Mouse (Mus musculus): ENCODE data around the gene Omd. TPM values are rescaled to one million over a fixed set of nuclear protein-coding genes. Genes with fewer than 3 reads are reported as not detected.
A peak's percentile ranks its signal among the peaks of the same experiment; 100 is the strongest.
"Not testable (repeated sequence)": the region's sequence is repeated elsewhere in the genome, so short reads cannot be mapped to it uniquely, and the experiment has no call there.

Gene Omd
- polyA plus RNA-seq, 1 experiment from 2014 or later, result 1.0 TPM

GRCm38 (mm10) chr13:49560886-49561285 is 21.4 kb upstream of the Omd start:
- Histone ChIP-seq H3K4me1 (peaks cover 34% of the 10 kb centered on the region), H3K9ac (no peak overlapping the region), H3K9me3 (replicated peaks) (no peaks in the 10 kb centered on the region), H3K27me3 (replicated peaks) (no peaks in the 10 kb centered on the region), H3K4me2 (peak overlapping the region; percentile 22; the same call in 1 of the 2 replicates), H3K36me3 (no peaks in the 10 kb centered on the region), H3K4me3 (no peak overlapping the region), H3K27ac (0 out of 2 replicates have a peak overlapping the region, but pooled peaks have one; percentile 45)
- 13% methylated on average over 2 of the region's 2 CpGs for WGBS (ENCODE audit: insufficient replicate concordance)
- ATAC-seq, result peak; percentile 83

GRCm38 (mm10) chr13:49564347-49564746 is 17.9 kb upstream of the Omd start:
- WGBS (ENCODE audit: insufficient replicate concordance), result 54% methylated on average over 1 of the region's 1 CpGs
- no peak overlapping the region for H3K4me2 ChIP-seq

GRCm38 (mm10) chr13:49570371-49570770 is 11.9 kb upstream of the Omd start:
- 39% methylated on average over 3 of the region's 3 CpGs for WGBS (ENCODE audit: insufficient replicate concordance)
- H3K4me3 ChIP-seq, result no peak overlapping the region
- ATAC-seq, result peak; percentile 73
- H3K4me1 ChIP-seq, result peaks cover 30% of the 10 kb centered on the region
- H3K27me3 ChIP-seq (replicated peaks), result no peaks in the 10 kb centered on the region
- 0 out of 2 replicates have a peak overlapping the region, but pooled peaks have one; percentile 22 for H3K9ac ChIP-seq
- H3K4me2 ChIP-seq, result peak overlapping the region; percentile 45
- peak overlapping the region; percentile 71 for H3K27ac ChIP-seq
- no peaks in the 10 kb centered on the region for H3K36me3 ChIP-seq
- no peaks in the 10 kb centered on the region for H3K9me3 ChIP-seq (replicated peaks)

More at GRCm38 (mm10) chr13:49564347-49564746, 17.9 kb upstream of the Omd start:
- Histone ChIP-seq H3K4me1 (peaks cover 32% of the 10 kb centered on the region), H3K9me3 (replicated peaks) (no peaks in the 10 kb centered on the region), H3K9ac (no peak overlapping the region), H3K27ac (no peak overlapping the region), H3K27me3 (replicated peaks) (no peaks in the 10 kb centered on the region), H3K4me3 (no peak overlapping the region), H3K36me3 (no peaks in the 10 kb centered on the region)
- ATAC-seq, result peak; percentile 55; the same call in 1 of the 2 replicates

DNA sequence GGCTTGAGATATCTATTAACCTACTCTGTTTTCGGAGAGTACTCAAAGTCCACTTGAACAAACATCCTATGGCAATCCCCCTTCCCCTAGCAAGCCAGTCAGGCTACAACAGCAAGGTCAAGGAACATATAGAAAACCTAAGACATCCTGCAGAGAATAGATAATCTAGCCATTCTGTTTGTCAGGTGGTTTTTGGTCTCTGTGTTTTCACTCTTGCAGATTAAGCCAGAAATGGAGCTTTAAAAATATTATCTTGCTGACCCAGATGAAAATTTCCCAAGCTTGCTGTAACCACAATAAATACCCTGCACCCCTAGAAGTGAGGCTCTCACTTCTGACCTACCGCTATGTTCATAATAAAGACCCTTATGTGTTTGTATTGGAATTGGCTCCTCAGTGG is 10.8 kb upstream of the Omd start:
- peaks cover 30% of the 10 kb centered on the region for H3K4me1 ChIP-seq
- H3K4me3 ChIP-seq, result no peak overlapping the region
- WGBS (ENCODE audit: insufficient replicate concordance), result 16% methylated on average over 2 of the region's 2 CpGs
- H3K9ac ChIP-seq, result 0 out of 2 replicates have a peak overlapping the region, but pooled peaks have one; percentile 42
- peak overlapping the region; percentile 45 for H3K4me2 ChIP-seq
- peak; percentile 87 for ATAC-seq
- no peaks in the 10 kb centered on the region for H3K9me3 ChIP-seq (replicated peaks)
- no peaks in the 10 kb centered on the region for H3K36me3 ChIP-seq
- H3K27me3 ChIP-seq (replicated peaks), result no peaks in the 10 kb centered on the region
- peak overlapping the region; percentile 71 for H3K27ac ChIP-seq

GRCm38 (mm10) chr13:49583859-49584258 is 1.6 kb downstream of the Omd start:
- Histone ChIP-seq H3K4me1 (peaks cover 6% of the 10 kb centered on the region; the same call in 1 of the 2 replicates), H3K9ac (no peak overlapping the region), H3K27me3 (replicated peaks) (no peaks in the 10 kb centered on the region), H3K4me3 (no peak overlapping the region), H3K36me3 (no peaks in the 10 kb centered on the region), H3K4me2 (no peak overlapping the region), H3K27ac (no peak overlapping the region), H3K9me3 (replicated peaks) (no peaks in the 10 kb centered on the region)
- ATAC-seq, result no peak

GRCm38 (mm10) chr13:49584307-49585005 is 2.2 kb downstream of the Omd start:
- WGBS (ENCODE audit: insufficient replicate concordance), result 80% methylated on average over 8 of the region's 8 CpGs
- ATAC-seq, result no peak
- Histone ChIP-seq H3K27me3 (replicated peaks) (no peaks in the 10 kb centered on the region), H3K9ac (no peak overlapping the region), H3K4me1 (peaks cover 6% of the 10 kb centered on the region; the same call in 1 of the 2 replicates), H3K9me3 (replicated peaks) (no peaks in the 10 kb centered on the region), H3K4me2 (no peak overlapping the region), H3K36me3 (no peaks in the 10 kb centered on the region), H3K27ac (no peak overlapping the region), H3K4me3 (no peak overlapping the region)

- no peak overlapping the region for H3K9ac ChIP-seq
- no peak overlapping the region for H3K4me2 ChIP-seq
- ATAC-seq, result no peak
- no peaks in the 10 kb centered on the region for H3K27me3 ChIP-seq (replicated peaks)
- no peaks in the 10 kb centered on the region for H3K9me3 ChIP-seq (replicated peaks)
- no peak overlapping the region for H3K4me3 ChIP-seq
- no peak overlapping the region for H3K27ac ChIP-seq
- WGBS (ENCODE audit: insufficient replicate concordance), result 91% methylated on average over 6 of the region's 6 CpGs
- peaks cover 6% of the 10 kb centered on the region; the same call in 1 of the 2 replicates for H3K4me1 ChIP-seq
- H3K36me3 ChIP-seq, result no peaks in the 10 kb centered on the region
These were observed 3.8 kb downstream of the Omd start for GRCm38 (mm10) chr13:49586062-49586461.

GRCm38 (mm10) chr13:49602541-49602940 is 20.3 kb downstream of the Omd start:
- not testable (repeated sequence) for H3K4me3 ChIP-seq; H3K27me3 ChIP-seq (replicated peaks); H3K4me2 ChIP-seq; H3K9ac ChIP-seq; H3K27ac ChIP-seq; ATAC-seq; H3K9me3 ChIP-seq (replicated peaks); H3K4me1 ChIP-seq
- peaks cover 12% of the 10 kb centered on the region for H3K36me3 ChIP-seq
- WGBS (ENCODE audit: insufficient replicate concordance), result 81% methylated on average over 2 of the region's 2 CpGs

- Histone ChIP-seq H3K27me3 (replicated peaks) (no peaks in the 10 kb centered on the region), H3K27ac (no peak overlapping the region), H3K4me3 (no peak overlapping the region), H3K9ac (no peak overlapping the region), H3K4me1 (no peaks in the 10 kb centered on the region), H3K9me3 (replicated peaks) (0 out of 2 replicates have a peak, but pooled peaks cover 5% of the 10 kb centered on the region), H3K36me3 (peaks cover 12% of the 10 kb centered on the region), H3K4me2 (no peak overlapping the region)
- no peak for ATAC-seq
These were observed 21.3 kb downstream of the Omd start for GRCm38 (mm10) chr13:49603603-49604002.

DNA sequence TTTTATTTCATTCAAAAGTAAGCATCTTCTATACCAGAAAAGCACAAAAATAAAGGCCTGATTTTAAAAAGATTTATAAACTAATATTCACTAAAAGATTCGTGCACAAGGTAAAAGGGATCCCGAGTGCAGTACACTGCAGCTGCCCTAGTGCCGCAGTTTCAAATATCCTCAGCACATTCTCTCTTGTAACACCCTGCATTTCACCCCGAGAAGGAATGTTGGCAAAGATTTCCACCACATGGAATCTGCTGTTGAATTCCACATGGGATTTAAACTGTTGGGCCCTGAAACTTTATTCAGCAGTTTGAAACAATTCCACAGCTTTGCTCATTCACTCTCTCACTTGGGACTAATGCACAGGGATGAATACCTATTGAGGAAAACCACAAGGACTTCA is 25.5 kb downstream of the Omd start, which contains the start of gene Ogn:
Gene Ogn (plus strand): TSS at position 333 of the 400 bp plus-strand sequence.
- 88% methylated on average over 4 of the region's 4 CpGs for WGBS (ENCODE audit: insufficient replicate concordance)
- ATAC-seq, result no peak
- peaks cover 3% of the 10 kb centered on the region; the same call in 1 of the 2 replicates for H3K36me3 ChIP-seq
- no peak within 1 kb of the TSS for H3K4me2 ChIP-seq
- H3K4me1 ChIP-seq, result no peaks in the 10 kb centered on the region
- no peak within 1 kb of the TSS for H3K9ac ChIP-seq
- no peaks in the 10 kb centered on the region for H3K27me3 ChIP-seq (replicated peaks)
- H3K27ac ChIP-seq, result no peak within 1 kb of the TSS
- H3K9me3 ChIP-seq (replicated peaks), result no peaks in the 10 kb centered on the region
- H3K4me3 ChIP-seq, result no peak within 1 kb of the TSS

DNA sequence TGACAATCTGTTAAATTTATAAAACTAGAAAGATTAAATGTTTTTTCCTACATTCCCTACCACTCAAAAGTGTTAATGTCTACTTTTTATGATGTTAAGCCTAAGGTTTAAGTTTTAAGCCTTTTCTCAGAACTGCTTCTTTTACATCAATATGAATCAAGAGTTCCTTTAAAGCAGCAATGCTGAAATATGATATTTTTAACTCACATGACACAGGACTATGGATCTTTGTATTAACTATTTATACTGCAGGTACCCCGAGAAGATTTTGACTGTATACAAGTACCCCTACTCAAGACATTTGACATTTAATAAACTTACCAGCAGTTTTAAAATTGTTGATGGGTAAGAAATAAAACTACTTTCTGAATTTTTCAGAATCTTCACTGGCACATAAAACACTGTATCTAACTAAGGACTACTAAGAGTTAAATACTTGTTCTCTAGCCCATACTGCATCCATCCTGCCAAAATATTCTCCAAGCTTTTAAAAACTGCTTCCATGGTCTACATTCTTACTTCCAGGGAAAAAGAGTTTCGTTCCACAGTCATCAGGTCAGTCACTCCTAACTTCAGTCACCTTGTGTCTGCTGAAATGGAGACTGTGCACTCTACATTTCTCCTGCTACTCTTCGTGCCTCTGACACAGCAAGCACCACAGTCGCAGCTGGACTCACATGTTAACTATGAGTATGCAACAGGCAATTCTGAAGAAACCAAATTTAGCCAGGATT is 26.5 kb downstream of the Omd start:
- no peaks in the 10 kb centered on the region for H3K9me3 ChIP-seq (replicated peaks)
- WGBS (ENCODE audit: insufficient replicate concordance), result 76% methylated on average over 4 of the region's 4 CpGs
- no peak overlapping the region for H3K9ac ChIP-seq
- no peaks in the 10 kb centered on the region; the same call in 1 of the 2 replicates for H3K36me3 ChIP-seq
- no peak for ATAC-seq
- H3K4me2 ChIP-seq, result no peak overlapping the region
- H3K4me3 ChIP-seq, result no peak overlapping the region
- no peaks in the 10 kb centered on the region for H3K4me1 ChIP-seq
- H3K27me3 ChIP-seq (replicated peaks), result no peaks in the 10 kb centered on the region
- no peak overlapping the region for H3K27ac ChIP-seq

DNA sequence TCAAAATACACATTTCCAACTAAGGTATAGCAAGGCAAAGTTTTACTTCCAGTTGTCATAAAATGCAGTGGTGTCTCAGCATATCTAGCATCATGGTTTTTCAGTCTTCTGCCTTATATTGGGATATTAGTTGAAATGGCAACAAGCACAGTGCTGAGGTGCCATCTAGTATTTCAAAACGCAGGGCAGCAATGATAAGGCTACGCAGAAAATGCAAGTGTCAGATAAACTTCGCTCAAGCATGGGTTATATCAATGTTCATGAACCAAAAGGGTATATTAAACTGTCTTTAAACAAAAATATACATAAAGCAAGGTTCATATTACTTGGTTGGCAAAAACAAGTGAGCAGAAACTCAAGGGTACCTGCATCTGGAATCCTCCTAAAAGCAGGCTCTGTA is 34.8 kb downstream of the Omd start:
- Histone ChIP-seq H3K9me3 (replicated peaks) (no peaks in the 10 kb centered on the region), H3K4me2 (peak overlapping the region; percentile 47), H3K4me1 (peaks cover 41% of the 10 kb centered on the region), H3K9ac (0 out of 2 replicates have a peak overlapping the region, but pooled peaks have one; percentile 35), H3K4me3 (no peak overlapping the region), H3K36me3 (no peaks in the 10 kb centered on the region), H3K27me3 (replicated peaks) (no peaks in the 10 kb centered on the region), H3K27ac (peak overlapping the region; percentile 71)
- WGBS (ENCODE audit: insufficient replicate concordance), result 36% methylated on average over 3 of the region's 3 CpGs
- peak; percentile 86 for ATAC-seq
